Mouse (Mus musculus) CH12.LX (cell line): ENCODE measurements at regions not wholly inside any gene's neighbourhood (a gene's known extent, or its start where the extent isn't known, plus 50 kb on each side); places are given as distances from the start of the nearest gene placed in this dataset.

Source experiments
- DNase-seq: peaks from one replicate; pipeline ENCODE4 v3.0.0-alpha.2; 2013; ENCODE audit errors: extremely low read depth
- H3K27ac ChIP-seq: 2 replicates; pipeline ENCODE4 v1.5.1; 2012; ENCODE audit warnings: low read depth, mild to moderate bottlenecking, control low read depth, moderate library complexity; ENCODE audit not compliant: insufficient read depth
- H3K27me3 ChIP-seq: replicated peaks from 2 replicates; pipeline ENCODE3; 2012; ENCODE audit warnings: inconsistent platforms
- H3K36me3 ChIP-seq, 2 experiments: replicated peaks in 1 of 2; 2 replicates each; pipeline versions ENCODE3 to v1.6.1; 2012; ENCODE audit warnings: inconsistent platforms in 1 of 2, low read length in 1 of 2, mild to moderate bottlenecking in 1 of 2, mixed read lengths in 1 of 2, moderate library complexity in 1 of 2; ENCODE audit not compliant: control insufficient read depth in 1 of 2, insufficient read depth in 1 of 2
- H3K4me1 ChIP-seq, 2 experiments: 2 replicates each; pipeline ENCODE4 v1.6.1; 2012; ENCODE audit warnings: inconsistent platforms in 1 of 2, moderate library complexity in 1 of 2; ENCODE audit not compliant: insufficient read depth in 2 of 2, control insufficient read depth in 1 of 2
- H3K4me2 ChIP-seq: 2 replicates; pipeline ENCODE4 v1.6.1; 2012; ENCODE audit warnings: low read depth, mild to moderate bottlenecking, control low read depth; ENCODE audit not compliant: poor library complexity, insufficient read depth, severe bottlenecking
- H3K4me3 ChIP-seq, 3 experiments: fragments of 150-350 bp in 1 of 3; sonication (generic) in 1 of 3; replicated peaks in 1 of 3; 2 replicates each; pipeline versions ENCODE3 to v1.5.1; 2011 to 2012; ENCODE audit warnings: low read depth in 2 of 3, low read length in 2 of 3, mild to moderate bottlenecking in 2 of 3, moderate library complexity in 2 of 3, control low read depth in 1 of 3, improper control_type of control experiment in 1 of 3, inconsistent platforms in 1 of 3, mixed read lengths in 1 of 3; ENCODE audit not compliant: poor library complexity in 1 of 3
- H3K79me2 ChIP-seq: replicated peaks from 2 replicates; pipeline ENCODE4 v1.6.1; 2012; ENCODE audit warnings: mild to moderate bottlenecking, moderate library complexity; ENCODE audit not compliant: control insufficient read depth, poor library complexity, insufficient read depth, severe bottlenecking; ENCODE audit errors: extremely low read depth
- H3K9ac ChIP-seq: 2 replicates; pipeline ENCODE4 v1.6.1; 2012; ENCODE audit warnings: low read depth, mild to moderate bottlenecking, control low read depth, moderate library complexity; ENCODE audit not compliant: insufficient read depth
- H3K9me3 ChIP-seq: replicated peaks from 2 replicates; pipeline ENCODE3; 2012; ENCODE audit warnings: low read length, inconsistent platforms, mixed read lengths
- HCFC1 ChIP-seq: IDR thresholded peaks from 2 replicates; pipeline ENCODE4 v1.6.1; 2012; ENCODE audit warnings: low read depth, mild to moderate bottlenecking, inconsistent platforms, low read length, improper control_type of control experiment
- PAX5 ChIP-seq: IDR thresholded peaks from 2 replicates; pipeline ENCODE4 v1.6.1; 2012; ENCODE audit warnings: low read length, inconsistent platforms, mixed read lengths
- RAD21 ChIP-seq: IDR thresholded peaks from 2 replicates; pipeline ENCODE4 v1.6.1; 2011; ENCODE audit warnings: low read depth, mild to moderate bottlenecking, low read length, improper control_type of control experiment, moderate library complexity
- RCOR1 ChIP-seq: conservative IDR thresholded peaks from 2 replicates; pipeline ENCODE4 v1.6.1; 2012; ENCODE audit warnings: low read depth, mild to moderate bottlenecking, inconsistent platforms, low read length, improper control_type of control experiment
- TBP ChIP-seq: conservative IDR thresholded peaks from 2 replicates; pipeline ENCODE4 v1.6.1; 2011; ENCODE audit warnings: low read depth, low read length, improper control_type of control experiment
- TCF12 ChIP-seq: IDR thresholded peaks from 2 replicates; pipeline ENCODE4 v1.6.1; 2014; ENCODE audit warnings: low read depth, mild to moderate bottlenecking, inconsistent platforms, low read length, improper control_type of control experiment
- USF1 ChIP-seq: IDR thresholded peaks from 2 replicates; pipeline ENCODE4 v1.6.1; 2014; ENCODE audit warnings: low read depth, mild to moderate bottlenecking, inconsistent platforms, low read length, improper control_type of control experiment
- USF2 ChIP-seq: conservative IDR thresholded peaks from 2 replicates; pipeline ENCODE4 v1.6.1; 2011; ENCODE audit warnings: low read depth, low read length, improper control_type of control experiment
- ZC3H11A ChIP-seq: IDR thresholded peaks from 2 replicates; pipeline ENCODE4 v1.6.1; 2012; ENCODE audit warnings: low read depth, mild to moderate bottlenecking, inconsistent platforms, low read length, improper control_type of control experiment
- ZMIZ1 ChIP-seq: IDR thresholded peaks from 2 replicates; pipeline ENCODE4 v1.6.1; 2012; ENCODE audit warnings: low read depth, mild to moderate bottlenecking, inconsistent platforms, low read length, improper control_type of control experiment
- ZNF384 ChIP-seq: IDR thresholded peaks from 2 replicates; pipeline ENCODE4 v1.6.1; 2012; ENCODE audit warnings: low read depth, low read length, improper control_type of control experiment, inconsistent platforms
- dilution Hi-C: fragments of 300-500 bp; cut with MboI; formaldehyde crosslinking; loops from 2 replicates; pipeline ENCODE4 v1.14.3; 2020; ENCODE audit warnings: low sequenced_read_pairs; ENCODE audit not compliant: extremely low pct_unique_long_range_greater_than_20kb, extremely low pct_ligation_motif_present
- in situ Hi-C: fragments of 300-500 bp; cut with MboI; formaldehyde crosslinking; loops from 3 replicates; pipeline ENCODE4 v1.14.3; 2019; ENCODE audit warnings: low sequenced_read_pairs, low pct_ligation_motif_present, low pct_unique_long_range_greater_than_20kb, mixed read lengths

GRCm38 (mm10) chr17:4319141-4319540 is 623.1 kb upstream of the Nox3 start:
- H3K4me3 ChIP-seq: no peak overlapping the region
- TF ChIP-seq RAD21: no peak
- no peak for TF ChIP-seq ZC3H11A
- no peak for TF ChIP-seq ZNF384
- no peak for TF ChIP-seq PAX5
- DNase-seq: no peak
- H3K36me3 ChIP-seq: no peaks in the 10 kb centered on the region
- H3K4me1 ChIP-seq: no peaks in the 10 kb centered on the region
- H3K27ac ChIP-seq: no peak overlapping the region
- in situ Hi-C loops (no loop called here), dilution Hi-C loops (no loop called here)
- no peak overlapping the region for H3K9ac ChIP-seq
- H3K27me3 ChIP-seq: no peaks in the 10 kb centered on the region
- no peaks in the 10 kb centered on the region for H3K79me2 ChIP-seq
- no peak overlapping the region for H3K4me2 ChIP-seq
- H3K9me3 ChIP-seq: no peaks in the 10 kb centered on the region

- dilution Hi-C loops: no loop called here
These were observed 632.7 kb upstream of the Nox3 start for GRCm38 (mm10) chr17:4328810-4329209.

GRCm38 (mm10) chr17:4331650-4332049 is 635.6 kb upstream of the Nox3 start:
- dilution Hi-C loops: no loop called here

More at GRCm38 (mm10) chr17:4328810-4329209, 632.7 kb upstream of the Nox3 start:
- no peak for TF ChIP-seq TBP
- Histone ChIP-seq H3K27me3 (no peaks in the 10 kb centered on the region), H3K4me3 (no peak overlapping the region), H3K79me2 (no peaks in the 10 kb centered on the region), H3K4me2 (no peak overlapping the region), H3K36me3 (no peaks in the 10 kb centered on the region), H3K9ac (no peak overlapping the region), H3K27ac (no peak overlapping the region), H3K4me1 (peaks cover 0 to 3% of the 10 kb centered on the region in 2 experiments; a peak in 1 of 4 replicates), H3K9me3 (no peaks in the 10 kb centered on the region)
- in situ Hi-C loops: no loop called here
- no peak for DNase-seq

GRCm38 (mm10) chr17:4333091-4333490 is 637.0 kb upstream of the Nox3 start:
- no peak overlapping the region for H3K4me3 ChIP-seq
- H3K36me3 ChIP-seq: no peaks in the 10 kb centered on the region
- H3K4me1 ChIP-seq: peaks cover 0 to 3% of the 10 kb centered on the region in 2 experiments; a peak in 1 of 4 replicates
- no peaks in the 10 kb centered on the region for H3K27me3 ChIP-seq
- in situ Hi-C loops: no loop called here
- dilution Hi-C loops: no loop called here
- no peak overlapping the region for H3K4me2 ChIP-seq
- H3K79me2 ChIP-seq: no peaks in the 10 kb centered on the region
- TF ChIP-seq HCFC1: no peak
- TF ChIP-seq TCF12: no peak
- TF ChIP-seq RCOR1: no peak
- no peak for TF ChIP-seq ZMIZ1
- no peak for TF ChIP-seq USF1
- no peak for TF ChIP-seq PAX5
- DNase-seq: no peak
- H3K27ac ChIP-seq: no peak overlapping the region
- H3K9me3 ChIP-seq: no peaks in the 10 kb centered on the region
- H3K9ac ChIP-seq: no peak overlapping the region

More at GRCm38 (mm10) chr17:4331650-4332049, 635.6 kb upstream of the Nox3 start:
- H3K9ac ChIP-seq: no peak overlapping the region
- no peak overlapping the region for H3K4me2 ChIP-seq
- no peak for DNase-seq
- H3K79me2 ChIP-seq: no peaks in the 10 kb centered on the region
- H3K4me1 ChIP-seq: peaks cover 0 to 3% of the 10 kb centered on the region in 2 experiments; a peak in 1 of 4 replicates
- no peaks in the 10 kb centered on the region for H3K36me3 ChIP-seq
- H3K27me3 ChIP-seq: no peaks in the 10 kb centered on the region
- H3K4me3 ChIP-seq: no peak overlapping the region
- H3K9me3 ChIP-seq: no peaks in the 10 kb centered on the region
- no peak for TF ChIP-seq TCF12
- no peak for TF ChIP-seq ZMIZ1
- TF ChIP-seq USF2: no peak
- TF ChIP-seq RAD21: no peak
- H3K27ac ChIP-seq: no peak overlapping the region
- in situ Hi-C loops: no loop called here
